Mouse (Mus musculus) layer of hippocampus, adult 11-12 months (tissue): ENCODE results near the gene Dysf.
"Not testable (repeated sequence)": the region's sequence is repeated elsewhere in the genome, so short reads cannot be mapped to it uniquely, and the experiment has no call there.

ENCODE experiments used
- DNase-seq: peaks from one replicate; pipeline ENCODE4 v3.0.0; 2022; ENCODE audit warnings: low spot score

Dysf gene

DNA sequence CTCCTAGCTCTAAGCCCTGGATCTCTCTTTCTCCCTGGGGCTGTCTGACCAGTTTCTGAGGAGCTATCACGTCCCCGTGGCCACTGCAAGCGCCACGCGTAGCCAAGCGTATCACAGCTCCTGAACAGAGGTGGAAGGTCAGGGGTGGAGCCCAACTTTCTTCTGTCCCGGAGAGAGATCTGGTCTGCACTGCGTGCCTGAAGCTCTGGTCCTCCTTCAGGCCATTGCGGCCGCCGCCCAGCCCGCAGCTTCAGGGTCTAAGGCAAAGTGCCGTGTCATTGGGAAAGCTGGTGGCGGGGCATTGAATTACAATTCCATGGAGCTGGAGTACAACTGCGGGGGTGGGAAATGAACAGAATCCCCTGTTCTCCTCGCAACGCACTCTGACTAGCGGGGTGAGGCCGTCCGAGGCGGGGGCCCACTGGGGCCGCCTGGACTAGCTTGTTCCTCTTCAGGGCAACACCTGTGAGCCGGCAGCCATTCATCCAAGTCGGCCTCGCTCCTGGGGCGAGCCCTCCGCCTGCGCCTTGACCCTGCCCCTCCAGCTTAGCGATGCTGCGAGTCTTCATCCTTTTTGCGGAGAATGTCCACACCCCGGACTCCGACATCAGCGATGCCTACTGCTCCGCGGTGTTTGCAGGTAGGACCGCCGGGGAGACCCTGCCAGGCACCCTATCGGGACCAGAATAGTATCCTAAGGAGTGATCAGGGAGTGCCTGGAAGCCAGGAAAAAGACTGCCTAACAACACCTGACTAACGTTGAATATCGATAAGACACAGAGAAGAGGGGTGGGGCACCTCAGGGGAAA, at the start of gene Dysf:
Gene Dysf (plus strand): TSS at position 228 of the 809 bp plus-strand sequence.
- DNase-seq, result peak; percentile 23

DNA sequence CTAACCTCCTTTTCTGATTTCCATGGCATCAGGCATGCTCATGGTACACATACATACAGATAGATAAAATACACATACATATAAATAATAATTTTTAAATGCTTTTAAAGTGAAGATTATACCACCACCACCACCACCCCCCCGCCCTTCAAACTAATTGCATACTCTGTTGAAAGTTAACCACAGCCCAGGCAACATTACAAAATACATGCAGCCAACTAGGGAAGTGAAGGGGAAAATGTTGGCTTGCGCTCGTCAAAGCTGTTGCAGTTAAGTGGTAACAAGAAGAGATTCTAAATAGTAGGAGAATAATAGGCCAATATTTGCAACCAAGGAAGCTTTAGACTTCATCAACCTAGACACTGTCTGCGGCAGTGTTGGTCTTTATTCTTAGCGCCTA, 20.7 kb upstream of the Dysf start:
- no peak for DNase-seq

DNA sequence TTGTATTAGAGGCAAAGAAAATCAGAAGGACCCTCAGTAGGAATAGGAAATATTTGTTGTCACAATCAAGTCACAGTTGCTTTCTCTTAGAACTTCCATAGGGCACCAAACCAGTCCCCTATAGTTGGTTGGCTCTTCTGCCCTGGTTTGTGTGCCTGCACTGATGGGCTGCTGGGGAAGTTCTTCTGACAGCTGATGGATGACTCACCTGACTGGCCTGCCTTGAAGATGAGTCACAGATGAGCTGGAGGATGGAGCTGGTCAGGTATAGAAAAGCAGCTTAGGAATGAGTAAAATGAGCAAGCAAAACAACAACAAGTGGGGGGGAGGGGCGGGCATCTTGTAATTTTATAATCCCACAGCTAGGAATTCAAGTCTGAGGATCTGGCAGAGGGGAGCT, 5.7 kb upstream of the Dysf start:
- no peak for DNase-seq

DNA sequence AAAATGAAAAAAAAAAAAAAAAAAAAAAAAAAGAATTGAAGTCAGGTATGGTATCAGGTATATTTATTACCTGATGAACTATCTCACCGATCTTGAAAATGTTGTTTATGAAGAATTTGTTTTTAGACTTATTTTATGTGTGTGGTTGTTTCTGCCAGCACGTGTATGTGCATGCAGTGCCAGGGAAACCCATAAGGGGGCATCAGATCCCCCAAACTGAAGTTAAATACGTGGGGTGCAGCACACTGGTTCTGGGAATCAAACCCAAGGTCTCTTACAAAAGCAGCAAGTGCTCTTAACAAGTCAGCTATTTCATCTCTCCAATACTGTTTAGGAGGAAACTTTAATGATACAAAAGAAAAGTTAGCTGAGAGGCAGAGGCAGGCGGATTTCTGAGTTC, 4.1 kb upstream of the Dysf start:
- DNase-seq, result peak; percentile 5

DNA sequence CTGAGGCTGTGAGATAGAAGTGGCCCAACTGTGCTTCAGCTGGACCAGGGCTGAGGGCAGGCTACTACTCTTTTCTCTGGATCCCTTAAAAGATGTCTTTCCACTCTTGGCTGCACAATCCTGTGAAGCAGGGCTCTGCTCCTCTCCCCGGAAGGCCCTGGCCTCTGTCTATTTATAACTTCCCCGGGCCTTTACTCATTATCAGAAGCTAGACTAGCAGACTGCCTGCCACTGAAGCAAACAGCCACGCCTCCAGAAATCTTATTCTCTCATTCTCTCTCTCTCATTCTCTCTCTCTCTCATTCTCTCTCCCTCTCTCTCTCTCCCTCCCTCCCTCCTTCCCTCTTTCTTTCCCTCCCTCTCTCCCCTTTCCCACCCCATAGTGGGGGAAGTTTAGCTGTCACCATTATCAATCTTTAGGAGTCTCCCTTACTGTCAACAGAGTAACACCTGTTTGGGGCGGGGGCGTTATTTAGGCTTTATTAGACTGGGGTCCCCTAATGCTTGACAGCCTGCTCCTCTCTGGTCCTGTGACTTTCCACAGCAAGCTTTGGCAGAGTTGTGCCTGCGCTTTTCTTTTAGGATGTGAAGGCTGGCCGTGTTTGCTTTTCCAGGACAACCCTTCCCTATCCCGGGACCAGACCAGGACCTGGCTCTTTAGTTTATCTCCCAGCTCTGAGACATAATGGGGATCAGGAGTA, 932 bp downstream of the Dysf start:
- DNase-seq, result no peak

DNA sequence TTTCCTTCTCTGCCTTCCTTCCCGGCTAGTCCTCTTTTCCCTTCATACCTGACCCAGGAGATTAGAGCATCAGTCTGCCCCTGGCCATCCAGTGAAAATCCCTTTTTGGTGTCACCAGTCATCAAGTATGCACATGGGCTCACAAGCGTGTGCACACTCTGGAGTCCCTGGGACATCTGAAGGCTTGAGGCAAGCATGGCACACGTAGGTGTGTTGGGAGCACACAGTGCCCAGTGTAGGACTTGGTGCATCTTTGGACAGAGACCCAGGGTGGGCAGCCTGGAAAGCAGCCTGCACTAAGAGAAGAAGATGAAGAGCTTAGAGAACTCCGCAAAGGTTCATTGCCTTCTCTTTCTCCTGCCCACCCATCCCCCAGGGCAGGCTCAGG, 1.5 kb downstream of the Dysf start:
- no peak for DNase-seq

- no peak for DNase-seq
Observed at GRCm38 (mm10) chr6:84010303-84011225, 2.2 kb downstream of the Dysf start.

GRCm38 (mm10) chr6:84014961-84015683, 6.7 kb downstream of the Dysf start:
- DNase-seq, result not testable (repeated sequence)

DNA sequence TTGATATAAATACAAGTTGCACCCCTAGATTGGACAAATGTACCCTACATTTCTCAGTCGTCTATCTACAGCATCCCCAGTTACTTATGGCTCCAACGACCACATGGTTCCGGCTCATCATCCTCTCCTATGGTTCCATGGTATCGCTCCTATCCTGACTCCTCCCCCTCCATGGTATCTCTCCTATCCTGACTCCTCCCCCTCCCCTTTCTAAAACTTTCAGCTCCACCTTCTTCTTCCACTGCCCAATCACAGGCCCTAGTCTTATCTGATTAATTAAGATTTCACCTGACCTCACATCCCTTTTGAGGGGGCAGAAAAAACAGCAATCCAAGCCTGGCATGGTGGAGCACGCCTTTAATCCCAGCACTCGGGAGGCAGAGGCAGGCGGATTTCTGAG, 8.5 kb downstream of the Dysf start:
- DNase-seq, result no peak

DNA sequence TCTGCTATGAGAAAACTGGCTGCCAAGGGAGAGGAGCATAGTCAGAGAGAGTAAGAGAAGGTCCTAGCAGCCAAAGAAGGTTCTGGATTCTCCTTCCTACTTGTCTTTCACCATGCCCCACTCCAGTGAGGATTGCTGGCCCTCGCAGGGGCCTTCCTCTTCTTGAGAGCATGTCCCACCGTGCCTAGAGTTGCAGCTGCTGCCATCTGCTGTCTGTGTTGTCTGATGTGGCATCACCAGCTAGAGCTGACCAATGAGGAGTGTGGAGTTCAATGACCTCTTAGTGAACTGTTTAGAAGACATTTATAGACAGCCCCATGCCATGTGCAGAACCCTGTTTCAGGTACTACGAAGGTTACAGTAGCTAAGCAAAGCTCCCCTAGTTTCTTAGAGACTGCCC, 9.0 kb downstream of the Dysf start:
- DNase-seq, result no peak

- no peak for DNase-seq
Observed at GRCm38 (mm10) chr6:84018906-84019550, 10.6 kb downstream of the Dysf start.

GRCm38 (mm10) chr6:84020002-84020401, 11.6 kb downstream of the Dysf start:
- no peak for DNase-seq

DNA sequence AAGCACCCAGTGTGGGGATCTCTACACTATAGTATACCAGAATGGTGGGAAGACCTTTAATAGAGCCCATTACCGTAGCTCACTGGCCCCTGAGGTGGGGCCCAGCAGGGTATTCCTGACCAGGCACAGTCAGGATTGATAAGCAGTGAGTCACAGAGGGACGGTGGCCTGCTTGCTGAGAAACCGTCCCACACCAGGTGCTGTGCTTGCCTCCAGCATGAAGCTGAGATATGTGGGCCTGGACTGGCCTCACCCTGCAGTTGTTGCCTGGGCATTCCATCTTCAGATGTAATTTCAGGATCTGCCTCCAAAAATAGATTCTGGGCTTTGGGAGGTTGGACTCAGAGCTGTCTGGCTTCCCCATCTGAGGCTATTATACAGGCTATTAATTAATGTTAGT, 13.6 kb downstream of the Dysf start:
- no peak for DNase-seq

DNA sequence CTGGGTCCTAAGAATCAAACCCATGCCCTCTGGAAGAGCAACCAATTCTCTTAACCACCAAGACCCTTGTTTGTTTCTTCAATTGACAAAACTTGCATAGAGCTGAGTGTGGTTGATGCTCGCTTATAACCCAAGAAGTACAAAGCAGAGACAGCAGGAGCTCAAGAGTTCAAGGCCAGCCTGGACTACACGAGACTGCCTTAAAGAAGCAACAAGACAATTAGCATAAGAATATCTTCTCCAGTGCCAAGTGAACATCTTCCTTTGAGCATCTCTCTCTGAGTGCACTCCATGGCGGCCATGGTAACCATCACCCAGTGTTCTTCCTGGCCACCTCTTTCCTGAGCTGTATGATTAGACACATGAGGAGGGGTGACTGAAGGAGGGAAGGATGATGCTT, 17.2 kb downstream of the Dysf start:
- DNase-seq, result no peak

GRCm38 (mm10) chr6:84028791-84029190, 20.4 kb downstream of the Dysf start:
- no peak for DNase-seq

DNA sequence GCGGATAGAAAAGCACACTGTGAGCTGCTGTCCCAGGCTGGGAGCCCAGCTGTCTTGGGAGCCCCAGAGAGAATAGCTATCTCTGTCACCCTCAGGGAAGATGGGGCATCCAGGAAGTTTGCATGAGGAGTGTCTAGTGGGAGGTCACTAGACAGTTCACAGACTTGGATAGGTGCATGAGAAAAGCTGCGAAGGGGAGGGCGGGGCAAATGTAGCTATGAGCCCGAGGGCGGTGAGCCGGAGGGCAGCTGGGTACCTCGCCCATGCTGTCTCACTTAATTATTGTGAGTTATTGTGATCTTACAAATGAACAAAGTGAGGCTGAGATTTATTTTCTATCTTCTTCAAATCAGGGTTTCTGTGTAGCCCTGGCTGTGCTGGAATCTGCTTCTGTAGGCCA, 21.4 kb downstream of the Dysf start:
- DNase-seq, result no peak

- DNase-seq, result not testable (repeated sequence)
Observed at GRCm38 (mm10) chr6:84032516-84032915, 24.1 kb downstream of the Dysf start.

DNA sequence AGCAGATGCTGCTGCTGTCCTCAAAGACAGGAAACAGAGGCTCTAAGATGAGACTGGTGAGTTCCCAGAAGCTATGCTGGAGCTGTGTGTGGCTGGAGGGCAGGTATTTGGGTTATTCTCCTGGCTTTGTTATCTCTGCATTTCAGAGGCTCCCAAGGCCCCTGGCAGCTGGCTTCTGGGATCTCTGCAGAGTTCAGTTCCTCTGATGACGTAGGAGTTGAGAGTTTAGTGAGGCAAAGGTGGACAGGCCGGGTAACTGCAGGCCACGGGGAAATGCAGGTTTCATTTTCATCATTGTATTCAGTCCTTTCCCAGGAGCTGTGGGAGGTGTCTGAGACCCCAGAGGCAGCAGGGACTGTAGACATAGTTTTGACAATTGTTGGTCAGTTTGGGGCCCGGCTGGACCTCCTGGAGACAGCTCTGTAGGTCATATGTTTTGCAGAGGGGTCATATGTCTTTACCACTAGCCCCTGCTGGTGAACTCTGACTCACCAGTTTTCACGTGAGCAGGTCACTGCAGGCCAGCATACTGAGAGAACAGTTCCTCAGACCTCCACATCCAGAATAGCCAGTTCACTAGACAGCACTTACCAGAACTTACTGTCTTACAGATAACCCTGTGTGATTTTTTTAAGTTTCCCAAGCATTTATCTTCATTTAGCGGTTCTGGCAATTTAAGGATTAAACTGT, 35.0 kb downstream of the Dysf start:
- no peak for DNase-seq

- DNase-seq, result no peak
Observed at GRCm38 (mm10) chr6:84044679-84045078, 36.3 kb downstream of the Dysf start.

DNA sequence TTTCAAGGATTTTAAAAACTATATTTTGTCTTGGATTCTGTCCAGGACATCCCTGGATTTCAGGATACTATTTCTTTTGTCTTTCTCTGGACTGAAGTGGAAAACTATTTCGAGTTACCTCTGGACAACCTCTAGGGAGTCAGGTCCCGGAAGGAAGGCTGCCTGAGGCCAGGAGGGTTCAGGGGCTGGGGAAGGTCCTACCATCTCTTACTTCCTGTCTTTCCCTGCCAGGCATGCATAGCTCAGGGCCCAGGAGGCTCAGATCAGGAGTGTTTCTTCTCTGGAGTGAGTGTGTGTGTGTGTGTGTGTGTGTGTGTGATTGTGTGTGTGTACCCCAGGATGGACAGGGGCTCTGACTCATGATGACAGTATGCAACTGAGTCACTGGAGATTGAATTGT, 40.5 kb downstream of the Dysf start:
- DNase-seq, result no peak

GRCm38 (mm10) chr6:84050238-84050637, 41.8 kb downstream of the Dysf start:
- no peak for DNase-seq
